Mouse (Mus musculus) ES-E14 (cell line): ENCODE data around the gene Clock.

ENCODE experiments used
- MAFK ChIP-seq: IDR thresholded peaks from 2 replicates; pipeline ENCODE4 v1.6.1; 2014; ENCODE audit warnings: mild to moderate bottlenecking, low read depth, low read length, inconsistent platforms; ENCODE audit not compliant: insufficient read depth
- ZNF384 ChIP-seq: IDR thresholded peaks from 2 replicates; pipeline ENCODE4 v1.6.1; 2012; ENCODE audit warnings: low read depth, low read length, inconsistent platforms

DNA sequence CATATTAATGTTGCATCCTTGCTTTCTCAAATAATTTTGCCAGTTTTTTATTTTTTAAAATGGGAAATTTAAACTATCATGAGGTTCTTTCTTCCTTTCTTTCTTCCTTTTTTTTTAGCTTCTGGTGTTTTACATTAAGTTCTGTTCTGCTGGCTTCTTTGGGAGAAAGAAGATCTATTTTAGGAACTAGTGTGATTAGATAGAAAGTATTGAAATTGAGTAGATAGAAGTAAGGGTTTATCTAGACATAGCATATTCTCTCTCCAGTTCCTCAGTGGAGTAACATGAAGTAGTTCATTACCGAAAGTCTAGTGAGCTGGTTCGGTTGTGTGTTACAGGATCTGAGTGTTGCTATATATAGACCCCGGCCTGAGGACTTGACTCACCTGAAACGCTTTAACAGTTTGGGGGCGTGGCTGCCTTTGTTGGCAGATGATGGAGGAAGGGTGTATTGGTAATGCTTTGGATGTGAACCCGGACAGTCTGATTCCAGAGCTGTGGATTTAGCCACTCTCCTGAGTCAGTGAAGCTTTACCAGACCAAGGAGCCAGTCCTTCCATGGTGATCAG lies 110.1 kb downstream of the Clock start:
- TF ChIP-seq ZNF384, result no peak
- no peak for TF ChIP-seq MAFK
